Mouse (Mus musculus): ENCODE results near the gene Slc7a1. TPM values are rescaled to one million over a fixed set of nuclear protein-coding genes. Genes with fewer than 3 reads are reported as not detected.

Gene Slc7a1
- total RNA-seq, 2 experiments from 2014 or later = 61.9 to 63.6 TPM

Other genes with a start within 250 kb of the Slc7a1 start
- 100 to 1,000 TPM; 130 to 131 TPM for gene Ubl3, start 152.9 kb upstream of the Slc7a1 start, total RNA-seq (2021)

Measured in adrenal gland, postnatal 4 days (tissue).